ENCODE assay signal across 8 mouse cellular contexts in genomic region chr13:45965594-45966432, GRCm38 (mm10). TPM values are rescaled to one million over a fixed set of nuclear protein-coding genes. Genes with fewer than 3 reads are reported as not detected.
DNase-seq lines count a peak whose midpoint lies in the region; ATAC-seq lines count a peak whose summit lies in the region.

No protein-coding gene starts in this region.

- H3K9me3 ChIP-seq in heart, embryonic 15.5 days (replicated peaks) = no peaks in the 10 kb centered on the region
- H3K9me3 ChIP-seq in limb, embryonic 12.5 days = no peaks in the 10 kb centered on the region
- H3K9me3 ChIP-seq in midbrain, embryonic 14.5 days (ENCODE audit: control insufficient read depth, low read length) = no peaks in the 10 kb centered on the region
- no peaks in the 10 kb centered on the region for H3K9me3 ChIP-seq in stomach, embryonic 15.5 days

- ATAC-seq in heart, embryonic 15.5 days (replicated peaks; ENCODE audit: insufficient number of reproducible peaks, insufficient read depth, low FRiP score, low read depth) = 0 out of 2 replicates have a peak, but pooled peaks have one; percentile 3
- ATAC-seq in limb, embryonic 12.5 days (ENCODE audit: insufficient number of reproducible peaks, insufficient read depth, low FRiP score, low TSS enrichment, low read depth) = 0 out of 2 replicates have a peak, but pooled peaks have one; percentile 14
- ATAC-seq in midbrain, embryonic 14.5 days (ENCODE audit: low FRiP score, low TSS enrichment) = no peak
- peak; percentile 5; the same call in 1 of the 2 replicates for ATAC-seq in stomach, embryonic 15.5 days (ENCODE audit: insufficient read depth, low FRiP score, low read depth)

- no peaks in the 10 kb centered on the region for H3K36me3 ChIP-seq in heart, embryonic 15.5 days
- no peaks in the 10 kb centered on the region for H3K36me3 ChIP-seq in limb, embryonic 12.5 days
- no peaks in the 10 kb centered on the region for H3K36me3 ChIP-seq in midbrain, embryonic 14.5 days (ENCODE audit: control insufficient read depth, insufficient read depth, low read length)
- H3K36me3 ChIP-seq in stomach, embryonic 15.5 days = no peaks in the 10 kb centered on the region

- DNase-seq in frontal cortex, postnatal 25 days (ENCODE audit: low spot score in 2 of 2) = peak; percentile 34 to 41
- DNase-seq in frontal cortex, adult 2 months (ENCODE audit: extremely low spot score in 1 of 2, low spot score in 1 of 2) = no peak
- peak; percentile 63 for DNase-seq in ES-CJ7 (ENCODE audit: low read depth, low spot score)
- DNase-seq in embryo, embryonic 10 days (ENCODE audit: low spot score) = peak; percentile 70
- peak; percentile 73 for DNase-seq in midbrain, embryonic 14.5 days

- no peaks in the 10 kb centered on the region for H3K27me3 ChIP-seq in heart, embryonic 15.5 days
- peaks cover 8% of the 10 kb centered on the region for H3K27me3 ChIP-seq in limb, embryonic 12.5 days
- no peaks in the 10 kb centered on the region for H3K27me3 ChIP-seq in midbrain, embryonic 14.5 days (ENCODE audit: control insufficient read depth, insufficient read depth, low read length)
- H3K27me3 ChIP-seq in stomach, embryonic 15.5 days (replicated peaks) = no peaks in the 10 kb centered on the region

- peak overlapping the region; percentile 75 for H3K9ac ChIP-seq in heart, embryonic 15.5 days
- H3K9ac ChIP-seq in limb, embryonic 12.5 days (replicated peaks) = peak overlapping the region; percentile 90
- H3K9ac ChIP-seq in midbrain, embryonic 14.5 days (replicated peaks; ENCODE audit: low read length) = peak overlapping the region; percentile 95
- peak overlapping the region; percentile 26 for H3K9ac ChIP-seq in stomach, embryonic 15.5 days

- peak overlapping the region; percentile 96 for H3K4me3 ChIP-seq in heart, embryonic 15.5 days
- H3K4me3 ChIP-seq in limb, embryonic 12.5 days (replicated peaks) = peak overlapping the region; percentile 82
- H3K4me3 ChIP-seq in midbrain, embryonic 14.5 days (replicated peaks; ENCODE audit: low read depth, low read length) = peak overlapping the region; percentile 94
- peak overlapping the region; percentile 84 for H3K4me3 ChIP-seq in stomach, embryonic 15.5 days (replicated peaks)

- under 1% methylated on average over 41 of the region's 41 CpGs for WGBS in heart, embryonic 15.5 days
- WGBS in limb, embryonic 12.5 days = 1% methylated on average over 41 of the region's 41 CpGs
- WGBS in midbrain, embryonic 14.5 days = 1% methylated on average over 41 of the region's 41 CpGs
- WGBS in stomach, embryonic 15.5 days = under 1% methylated on average over 41 of the region's 41 CpGs

- H3K4me2 ChIP-seq in heart, embryonic 15.5 days = peak overlapping the region; percentile 90
- peak overlapping the region; percentile 89 for H3K4me2 ChIP-seq in limb, embryonic 12.5 days
- H3K4me2 ChIP-seq in midbrain, embryonic 14.5 days (ENCODE audit: low read length) = peak overlapping the region; percentile 85
- peak overlapping the region; percentile 77 for H3K4me2 ChIP-seq in stomach, embryonic 15.5 days

- H3K27ac ChIP-seq in heart, embryonic 15.5 days = peak overlapping the region; percentile 98
- H3K27ac ChIP-seq in limb, embryonic 12.5 days = peak overlapping the region; percentile 93
- peak overlapping the region; percentile 97 for H3K27ac ChIP-seq in midbrain, embryonic 14.5 days (replicated peaks; ENCODE audit: low read depth, low read length)
- peak overlapping the region; percentile 95 for H3K27ac ChIP-seq in stomach, embryonic 15.5 days

- peaks cover 28% of the 10 kb centered on the region for H3K4me1 ChIP-seq in heart, embryonic 15.5 days (replicated peaks)
- peaks cover 35% of the 10 kb centered on the region for H3K4me1 ChIP-seq in limb, embryonic 12.5 days (replicated peaks)
- peaks cover 28% of the 10 kb centered on the region for H3K4me1 ChIP-seq in midbrain, embryonic 14.5 days (ENCODE audit: control insufficient read depth, insufficient read depth, low read length)
- peaks cover 23% of the 10 kb centered on the region for H3K4me1 ChIP-seq in stomach, embryonic 15.5 days

RNA-seq across cellular contexts. Expression of gene Atxn1, which starts 1.0 kb away (rescaled TPM):
- 26.9 and 27.3 TPM in 2 replicates for polyA plus RNA-seq in frontal cortex, adult 2 months (2012; rRNA removed)
- polyA plus RNA-seq in heart, embryonic 15.5 days (2015; fragmentation: Nextera tagmentation; extraction: Ambion mirVana) = 8.1 and 8.4 TPM in 2 replicates
- polyA plus RNA-seq in limb, embryonic 12.5 days (2016; fragmentation: Nextera tagmentation; extraction: Ambion mirVana) = 2.5 and 2.7 TPM in 2 replicates
- 7.3 and 8.7 TPM in 2 replicates for polyA plus RNA-seq in midbrain, embryonic 14.5 days (2014; fragmentation: Nextera tagmentation; extraction: Ambion mirVana)
- polyA plus RNA-seq in stomach, embryonic 15.5 days (2015; fragmentation: Nextera tagmentation; extraction: Ambion mirVana) = 7.1 and 8.5 TPM in 2 replicates

Comparison
In these comparisons a context has a peak if more than half of its experiments do, and no peak if none do; other contexts are left out.
1. DNase-seq: peak in frontal cortex, postnatal 25 days (2 of 2), ES-CJ7 (single experiment), embryo, embryonic 10 days (single experiment) and midbrain, embryonic 14.5 days (single experiment); none in frontal cortex, adult 2 months (0 of 2).
2. H3K9ac ChIP-seq: peak in every context shown above with its lines; median percentile 95 in midbrain, embryonic 14.5 days; 90 in limb, embryonic 12.5 days; 75 in heart, embryonic 15.5 days; 26 in stomach, embryonic 15.5 days.
3. Peak in every context shown above with its lines, with median percentiles within 50 percentile points of each other: H3K27ac ChIP-seq, H3K4me2 ChIP-seq and H3K4me3 ChIP-seq.